Mouse (Mus musculus) embryonic facial prominence, embryonic 11.5 days (tissue): ENCODE results near the gene Snrnp27. TPM values are rescaled to one million over a fixed set of nuclear protein-coding genes. Genes with fewer than 3 reads are reported as not detected.

ENCODE experiments used
- ATAC-seq: fragments of 200-750 bp; cut with Nextera tagmentation; replicated peaks from 2 replicates; pipeline ENCODE4 v1.8.0; 2017; ENCODE audit warnings: low read depth; ENCODE audit not compliant: insufficient number of reproducible peaks, low FRiP score, low TSS enrichment
- DNase-seq: peaks from one replicate; pipeline ENCODE4 v3.0.0-alpha.2; 2015; ENCODE audit warnings: low spot score
- H3K27ac ChIP-seq: fragments of 300-500 bp; sonication (generic); replicated peaks from 2 replicates; pipeline ENCODE4 v1.5.1; 2014; ENCODE audit warnings: mild to moderate bottlenecking, low read depth, low read length, control low read depth
- H3K27me3 ChIP-seq: fragments of 300-500 bp; sonication (generic); 2 replicates; pipeline ENCODE4 v1.6.1; 2014; ENCODE audit warnings: mild to moderate bottlenecking, low read length, moderate library complexity, mixed read lengths; ENCODE audit not compliant: control insufficient read depth, insufficient read depth
- H3K36me3 ChIP-seq: fragments of 300-500 bp; sonication (generic); replicated peaks from 2 replicates; pipeline ENCODE4 v1.6.1; 2014; ENCODE audit warnings: low read depth, mild to moderate bottlenecking, low read length, moderate library complexity, mixed read lengths; ENCODE audit not compliant: control insufficient read depth, insufficient read depth
- H3K4me1 ChIP-seq: fragments of 300-500 bp; sonication (generic); 2 replicates; pipeline ENCODE4 v1.6.1; 2014; ENCODE audit warnings: low read length, mixed read lengths; ENCODE audit not compliant: control insufficient read depth, insufficient read depth
- H3K4me2 ChIP-seq: fragments of 300-500 bp; sonication (generic); 2 replicates; pipeline ENCODE4 v1.6.1; 2014; ENCODE audit warnings: low read depth, mild to moderate bottlenecking, control low read depth, low read length, moderate library complexity
- H3K4me3 ChIP-seq: fragments of 300-500 bp; sonication (generic); 2 replicates; pipeline ENCODE4 v1.5.1; 2014; ENCODE audit warnings: low read depth, low read length, control low read depth
- H3K9ac ChIP-seq: fragments of 300-500 bp; sonication (generic); replicated peaks from 2 replicates; pipeline ENCODE4 v1.6.1; 2014; ENCODE audit warnings: mild to moderate bottlenecking, control low read depth, low read length
- H3K9me3 ChIP-seq: fragments of 300-500 bp; sonication (generic); replicated peaks from 2 replicates; pipeline ENCODE4 v1.6.1; 2016; ENCODE audit warnings: mild to moderate bottlenecking, low read length, inconsistent platforms, mixed read lengths; ENCODE audit not compliant: control insufficient read depth
- WGBS: fragments of 180-500 bp; shearing (Covaris S2); extraction: QIAGEN DNeasy Blood & Tissue Kit; methylation state at CpG from one replicate; pipeline ENCODE4 v1.1.7; 2014; 5-methylcytosine and 5-hydroxymethylcytosine counted together
- polyA plus RNA-seq: library from polyadenylated mRNA; unstranded; fragments of >200 nt; fragmentation: Nextera tagmentation; extraction: Ambion mirVana; gene quantifications from 2 replicates; pipeline ENCODE4 v1.2.1, GENCODE M21; 2014

Gene Snrnp27
- polyA plus RNA-seq, 1 experiment from 2014 or later = 148 TPM

DNA sequence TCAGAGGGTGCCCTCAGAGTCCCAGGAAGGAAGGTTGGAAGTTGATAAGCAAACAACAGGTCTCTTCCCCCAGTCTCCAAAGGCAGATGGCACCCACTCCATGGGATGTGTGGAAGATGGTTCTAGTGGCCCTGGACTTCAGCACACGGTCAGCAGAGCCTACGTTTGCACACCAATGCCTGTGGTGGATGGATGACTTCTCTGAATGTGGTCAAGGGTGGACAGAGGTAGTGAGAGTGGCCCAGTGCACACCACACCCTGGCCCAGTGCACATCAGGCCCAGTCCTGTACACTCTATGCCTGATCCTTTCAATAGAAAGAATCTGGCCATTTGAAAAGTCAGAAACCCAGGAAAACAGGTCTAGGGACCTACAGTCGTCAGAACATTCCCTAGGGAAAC lies 25.8 kb downstream of the Snrnp27 start:
- no peak for DNase-seq
- 77% methylated on average over 3 of the region's 3 CpGs for WGBS

GRCm38 (mm10) chr6:86654270-86654916 lies 29.9 kb downstream of the Snrnp27 start:
- Histone ChIP-seq H3K9me3 (no peaks in the 10 kb centered on the region), H3K27ac (no peak overlapping the region), H3K9ac (no peak overlapping the region), H3K27me3 (no peaks in the 10 kb centered on the region), H3K36me3 (no peaks in the 10 kb centered on the region; the same call in none of the 2 replicates), H3K4me3 (no peak overlapping the region), H3K4me1 (no peaks in the 10 kb centered on the region), H3K4me2 (no peak overlapping the region)
- no peak for DNase-seq
- 74% methylated on average over 9 of the region's 9 CpGs for WGBS
- no peak for ATAC-seq

More for the DNA sequence above, 25.8 kb downstream of the Snrnp27 start:
- no peak overlapping the region for H3K4me2 ChIP-seq
- H3K27me3 ChIP-seq = no peaks in the 10 kb centered on the region
- no peak for ATAC-seq
- no peaks in the 10 kb centered on the region for H3K9me3 ChIP-seq
- no peak overlapping the region for H3K27ac ChIP-seq
- H3K9ac ChIP-seq = no peak overlapping the region
- no peaks in the 10 kb centered on the region for H3K4me1 ChIP-seq
- no peak overlapping the region for H3K4me3 ChIP-seq
- H3K36me3 ChIP-seq = no peaks in the 10 kb centered on the region

GRCm38 (mm10) chr6:86653026-86653425 lies 31.3 kb downstream of the Snrnp27 start:
- Histone ChIP-seq H3K27me3 (no peaks in the 10 kb centered on the region), H3K4me2 (no peak overlapping the region; the same call in 1 of the 2 replicates), H3K36me3 (no peaks in the 10 kb centered on the region; the same call in none of the 2 replicates), H3K4me3 (no peak overlapping the region), H3K4me1 (no peaks in the 10 kb centered on the region), H3K9me3 (no peaks in the 10 kb centered on the region), H3K9ac (no peak overlapping the region), H3K27ac (no peak overlapping the region)
- ATAC-seq (no peak), DNase-seq (no peak)
- 84% methylated on average over 6 of the region's 6 CpGs for WGBS

GRCm38 (mm10) chr6:86646143-86646542 lies 38.2 kb downstream of the Snrnp27 start:
- no peak for ATAC-seq
- Histone ChIP-seq H3K9me3 (no peaks in the 10 kb centered on the region), H3K9ac (no peak overlapping the region), H3K36me3 (no peaks in the 10 kb centered on the region; the same call in none of the 2 replicates), H3K4me3 (no peak overlapping the region), H3K4me2 (no peak overlapping the region), H3K4me1 (no peaks in the 10 kb centered on the region), H3K27ac (no peak overlapping the region), H3K27me3 (no peaks in the 10 kb centered on the region)
- 84% methylated on average over 7 of the region's 7 CpGs for WGBS
- no peak for DNase-seq

DNA sequence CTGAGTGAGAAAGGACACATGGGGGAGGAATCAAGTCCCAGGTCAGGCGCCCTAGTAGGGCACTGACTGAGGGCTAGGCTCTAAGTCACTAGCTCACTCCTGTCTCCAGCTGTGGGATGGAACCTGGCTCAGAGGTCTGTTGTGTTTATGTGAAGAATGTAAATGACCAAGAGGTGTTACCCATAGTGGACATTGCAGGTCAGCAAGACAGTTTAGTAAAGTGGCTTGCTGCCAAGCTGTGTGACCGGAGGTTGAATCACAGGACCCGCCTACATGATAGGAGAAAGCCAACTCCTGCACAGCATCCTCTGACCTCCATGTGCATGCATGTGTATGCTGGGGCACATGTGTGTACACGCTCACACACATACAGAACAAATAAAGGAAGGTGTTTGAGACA lies 38.8 kb downstream of the Snrnp27 start:
- H3K4me1 ChIP-seq = no peaks in the 10 kb centered on the region
- DNase-seq (no peak), ATAC-seq (no peak)
- no peak overlapping the region for H3K27ac ChIP-seq
- H3K27me3 ChIP-seq = no peaks in the 10 kb centered on the region
- no peaks in the 10 kb centered on the region; the same call in 1 of the 2 replicates for H3K36me3 ChIP-seq
- 79% methylated on average over 4 of the region's 4 CpGs for WGBS
- H3K9ac ChIP-seq = no peak overlapping the region
- H3K4me2 ChIP-seq = no peak overlapping the region
- H3K9me3 ChIP-seq = no peaks in the 10 kb centered on the region
- H3K4me3 ChIP-seq = no peak overlapping the region

- no peak for DNase-seq
- Histone ChIP-seq H3K27ac (no peak overlapping the region), H3K27me3 (no peaks in the 10 kb centered on the region), H3K4me1 (no peaks in the 10 kb centered on the region), H3K36me3 (no peaks in the 10 kb centered on the region), H3K4me3 (no peak overlapping the region), H3K9me3 (no peaks in the 10 kb centered on the region), H3K9ac (no peak overlapping the region), H3K4me2 (no peak overlapping the region)
- WGBS = 84% methylated on average over 3 of the region's 3 CpGs
- no peak for ATAC-seq
Observed at GRCm38 (mm10) chr6:86644775-86645400, 39.4 kb downstream of the Snrnp27 start.

DNA sequence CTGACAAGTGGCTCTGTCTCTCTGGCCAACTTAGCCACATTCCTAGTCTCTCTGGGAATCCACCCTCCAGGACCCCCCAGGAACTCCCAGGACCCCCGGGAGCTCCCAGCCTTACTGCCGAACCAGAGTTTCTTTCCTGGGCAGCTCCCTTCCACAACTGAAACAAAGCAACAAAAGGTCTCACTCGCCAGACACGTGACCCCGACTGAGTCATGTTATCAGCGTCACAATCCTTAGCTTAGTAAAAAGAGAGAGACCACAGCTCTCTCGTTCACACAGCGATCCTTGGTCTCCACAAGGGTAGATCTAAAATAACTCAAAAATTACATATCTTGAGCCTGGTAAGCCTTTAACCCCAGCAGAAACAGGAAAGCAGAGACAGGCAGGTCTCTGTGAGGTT lies 42.6 kb downstream of the Snrnp27 start:
- Histone ChIP-seq H3K4me1 (no peaks in the 10 kb centered on the region), H3K4me3 (no peak overlapping the region), H3K4me2 (no peak overlapping the region), H3K36me3 (no peaks in the 10 kb centered on the region), H3K9ac (no peak overlapping the region), H3K27ac (no peak overlapping the region), H3K27me3 (no peaks in the 10 kb centered on the region), H3K9me3 (no peaks in the 10 kb centered on the region)
- 72% methylated on average over 8 of the region's 8 CpGs for WGBS
- DNase-seq = no peak
- no peak for ATAC-seq

- no peak overlapping the region for H3K27ac ChIP-seq
- 86% methylated on average over 8 of the region's 8 CpGs for WGBS
- no peaks in the 10 kb centered on the region for H3K36me3 ChIP-seq
- no peaks in the 10 kb centered on the region for H3K4me1 ChIP-seq
- no peak overlapping the region for H3K9ac ChIP-seq
- DNase-seq (no peak), ATAC-seq (no peak)
- no peak overlapping the region for H3K4me3 ChIP-seq
- no peaks in the 10 kb centered on the region for H3K9me3 ChIP-seq
- no peak overlapping the region for H3K4me2 ChIP-seq
- H3K27me3 ChIP-seq = no peaks in the 10 kb centered on the region
Observed at GRCm38 (mm10) chr6:86640776-86641175, 43.5 kb downstream of the Snrnp27 start.
